Mouse (Mus musculus): ENCODE results near the gene Ncoa4. TPM values are rescaled to one million over a fixed set of nuclear protein-coding genes. Genes with fewer than 3 reads are reported as not detected.
A peak's percentile ranks its signal among the peaks of the same experiment; 100 is the strongest.
"Not testable (repeated sequence)": the region's sequence is repeated elsewhere in the genome, so short reads cannot be mapped to it uniquely, and the experiment has no call there.

The Ncoa4 gene
- total RNA-seq, 2 experiments from 2014 or later = 55.2 to 61.5 TPM

DNA sequence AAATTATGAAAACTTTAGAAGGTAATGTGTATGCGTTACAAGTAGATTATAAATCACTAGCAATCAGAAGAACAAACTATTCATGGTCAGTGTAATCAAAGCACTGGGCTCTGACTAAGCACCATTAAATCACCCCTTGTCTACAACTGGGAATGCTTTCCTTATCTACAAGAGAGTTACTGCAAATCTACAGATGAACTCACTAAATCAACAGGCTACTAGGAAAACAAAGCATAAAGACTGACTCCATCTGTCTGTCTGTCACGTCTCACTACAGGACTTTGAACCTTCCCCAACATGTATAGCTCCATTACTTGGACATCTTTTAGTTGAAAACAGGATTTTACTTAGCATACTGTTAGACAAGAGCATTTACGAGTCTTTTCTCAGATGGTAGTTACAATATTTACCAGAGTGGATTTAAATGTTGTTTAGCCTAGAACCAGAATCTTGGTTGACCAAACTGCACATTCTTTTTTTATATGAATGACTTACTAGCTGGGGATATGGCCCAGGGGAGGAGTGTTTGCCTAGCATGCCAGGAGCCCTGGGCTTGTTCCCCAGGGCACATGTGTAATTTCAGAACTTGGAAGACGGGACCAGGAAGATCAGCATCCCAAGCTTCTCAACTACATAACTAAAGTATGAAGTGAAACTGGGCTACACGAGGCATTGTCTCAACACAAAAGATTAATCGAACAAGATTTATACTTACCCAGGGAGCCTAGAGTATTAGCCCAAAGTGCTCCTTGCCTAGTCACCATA lies 31.1 kb downstream of the Ncoa4 start:
- no peak for DNase-seq
- intact Hi-C loops (cut with DNase I) = no loop called here

DNA sequence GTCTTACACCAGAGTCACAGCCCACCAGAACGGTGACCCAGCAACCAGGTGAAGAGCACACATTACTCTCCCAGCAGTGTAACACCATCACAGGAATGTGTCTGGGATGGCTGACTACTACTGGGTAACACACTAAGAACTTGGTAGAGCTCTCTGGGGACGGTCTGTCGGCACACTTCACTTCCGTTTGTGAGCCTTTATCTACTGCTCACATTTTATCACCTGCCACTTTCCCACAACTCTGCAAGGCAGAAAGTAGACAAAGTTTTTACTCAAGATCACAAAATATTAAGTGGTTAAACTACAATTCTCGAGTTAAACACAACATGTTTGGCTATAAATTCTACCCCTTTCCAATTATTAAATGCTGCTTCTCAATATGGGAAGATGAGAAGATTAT lies 32.3 kb downstream of the Ncoa4 start:
- no peak for DNase-seq
- intact Hi-C loops (cut with DNase I) = no loop called here

- peak; percentile 18 to 28 for DNase-seq
- intact Hi-C loops (cut with DNase I) = no loop called here
These were observed 32.8 kb downstream of the Ncoa4 start for GRCm38 (mm10) chr14:32192437-32192836.

DNA sequence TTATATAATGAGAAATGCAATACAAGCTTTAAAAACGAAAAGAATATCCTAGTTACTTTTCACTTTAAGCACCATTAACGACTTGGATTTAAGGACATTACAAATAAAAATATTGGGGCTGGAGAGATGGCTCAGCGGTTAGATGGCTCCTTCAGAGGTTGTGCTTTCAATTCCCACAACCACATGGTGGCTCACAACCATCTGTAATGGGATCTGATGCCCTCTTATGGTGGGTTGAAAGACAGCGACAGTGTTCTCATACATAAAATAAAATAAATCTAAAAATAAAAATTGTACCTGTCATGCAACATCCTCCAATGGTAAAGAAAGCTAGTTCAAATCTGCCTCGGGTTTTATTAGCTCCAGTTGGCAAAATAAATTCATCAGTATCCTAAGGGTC lies 33.9 kb downstream of the Ncoa4 start:
- intact Hi-C loops (cut with DNase I); DNase-seq: not testable (repeated sequence)

- peak in 1 of 2 experiments; percentile 28 for DNase-seq
- intact Hi-C loops (cut with DNase I) = no loop called here
These were observed 41.7 kb downstream of the Ncoa4 start for GRCm38 (mm10) chr14:32201354-32201753.

DNA sequence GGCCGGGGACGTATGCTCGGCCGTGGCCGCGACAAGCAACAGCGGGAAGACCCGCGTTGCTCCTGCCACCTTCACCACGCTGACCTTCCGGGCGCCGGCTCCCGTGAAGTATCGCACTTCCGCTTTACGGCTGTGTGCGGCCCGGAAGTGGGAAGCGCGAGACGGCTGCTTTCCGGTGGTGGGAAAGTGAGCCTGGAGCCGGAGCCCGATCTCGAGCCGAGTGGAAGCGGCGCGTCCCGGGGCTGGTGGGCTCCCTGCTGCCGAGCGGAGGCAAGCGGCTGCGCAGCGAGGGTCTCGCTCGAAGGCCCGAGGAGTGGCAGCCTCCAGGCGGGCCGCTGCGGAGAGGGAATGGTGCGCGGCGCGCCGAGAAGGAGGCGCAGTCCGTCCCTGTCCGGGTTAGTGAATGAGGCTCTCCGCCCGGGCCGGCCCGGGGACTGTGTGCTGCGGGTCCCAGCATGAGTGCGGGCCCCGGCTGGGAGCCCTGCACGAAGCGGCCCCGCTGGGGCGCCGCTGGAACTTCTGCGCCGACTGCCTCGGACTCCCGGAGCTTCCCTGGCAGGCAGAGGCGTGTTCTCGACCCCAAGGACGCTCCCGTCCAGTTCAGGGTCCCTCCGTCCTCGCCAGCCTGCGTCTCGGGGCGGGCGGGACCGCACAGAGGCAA lies 42.3 kb downstream of the Ncoa4 start, which contains the start of the genes Timm23 and Parg:
TSS of gene Timm23 (minus strand) at position 108 of the 661 bp plus-strand sequence.
TSS of gene Parg (plus strand) at position 159 of the 661 bp plus-strand sequence.
- intact Hi-C loops (cut with DNase I) = no loop called here

DNA sequence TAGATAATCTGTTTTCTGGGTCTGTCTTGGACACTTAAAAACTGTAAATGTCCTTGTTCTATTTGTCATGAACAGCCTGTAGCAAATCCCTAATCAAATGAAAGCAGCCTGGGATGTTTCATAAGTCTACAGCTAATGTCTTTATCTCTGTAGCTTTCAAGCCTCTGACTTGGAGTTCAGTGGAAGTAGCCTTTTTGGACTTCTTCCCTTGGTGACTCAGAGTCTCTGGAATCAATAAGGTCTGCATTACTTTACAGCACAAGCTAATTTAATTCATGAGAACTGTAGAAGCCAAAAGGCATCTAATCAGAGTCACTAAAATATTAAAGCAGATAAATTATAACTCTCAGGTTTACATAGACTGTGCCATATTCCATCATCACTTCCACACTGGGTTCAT lies 66.9 kb downstream of the Ncoa4 start:
- no peak for DNase-seq
- intact Hi-C loops (cut with DNase I) = loop anchor here (5.0 kb wide), 1 partner anchor 256 kb away; no protein-coding TSS in a partner anchor

More for the DNA sequence above, 42.3 kb downstream of the Ncoa4 start, which contains the start of the genes Timm23 and Parg:
- peak; percentile 78 for DNase-seq

GRCm38 (mm10) chr14:32228996-32229395 lies 69.3 kb downstream of the Ncoa4 start:
- intact Hi-C loops (cut with DNase I) = loop anchor here (5.0 kb wide), 1 partner anchor 253 kb away; no protein-coding TSS in a partner anchor
- DNase-seq = peak in 1 of 2 experiments; percentile 19

Other genes starting within 250 kb of the Ncoa4 start
- gene Galnt15, start 130.9 kb upstream of the Ncoa4 start, total RNA-seq (2021) = 1 to 10 TPM; 5.2 to 6.2 TPM
- 10 to 100 TPM; 20.3 to 23.7 TPM for gene Oxnad1, start 74.5 kb upstream of the Ncoa4 start, total RNA-seq (2021)
- gene Dph3, start 74.1 kb upstream of the Ncoa4 start, total RNA-seq (2021) = 100 to 1,000 TPM; 107 to 111 TPM
- not detected for gene Msmb, start 17.8 kb upstream of the Ncoa4 start, total RNA-seq (2021)
- gene Timm23, start 42.0 kb downstream of the Ncoa4 start, total RNA-seq (2021) = 100 to 1,000 TPM; 198 to 210 TPM
- 10 to 100 TPM; 17.1 to 19.9 TPM for gene Parg, start 42.1 kb downstream of the Ncoa4 start, total RNA-seq (2021)
- gene Ogdhl, start 162.2 kb downstream of the Ncoa4 start, total RNA-seq (2021) = under 1 TPM; 0.42 to 0.89 TPM
- gene 1700024G13Rik, start 228.5 kb downstream of the Ncoa4 start, total RNA-seq (2021) = not detected